Mouse (Mus musculus) embryonic stem cell, embryonic (primary cell): ENCODE results near the gene Hcn3.

Experiments
- CTCF ChIA-PET, 4 experiments: fragments of 300-600 bp in 2 of 4; fragments of 350-600 bp in 2 of 4; sonication (Branson Sonifier 250); formaldehyde crosslinking; loops; one replicate each; lab custom pipeline; 2022; ENCODE audit warnings: inconsistent platforms in 2 of 4; lab: Charles Lee
- POLR2A ChIA-PET, 4 experiments: fragments of 300-600 bp in 2 of 4; fragments of 350-600 bp in 2 of 4; sonication (Branson Sonifier 250); formaldehyde crosslinking; loops; one replicate each; lab custom pipeline; 2022; ENCODE audit warnings: antibody characterized with exemption in 4 of 4, inconsistent platforms in 1 of 4; lab: Charles Lee

Gene Hcn3

DNA sequence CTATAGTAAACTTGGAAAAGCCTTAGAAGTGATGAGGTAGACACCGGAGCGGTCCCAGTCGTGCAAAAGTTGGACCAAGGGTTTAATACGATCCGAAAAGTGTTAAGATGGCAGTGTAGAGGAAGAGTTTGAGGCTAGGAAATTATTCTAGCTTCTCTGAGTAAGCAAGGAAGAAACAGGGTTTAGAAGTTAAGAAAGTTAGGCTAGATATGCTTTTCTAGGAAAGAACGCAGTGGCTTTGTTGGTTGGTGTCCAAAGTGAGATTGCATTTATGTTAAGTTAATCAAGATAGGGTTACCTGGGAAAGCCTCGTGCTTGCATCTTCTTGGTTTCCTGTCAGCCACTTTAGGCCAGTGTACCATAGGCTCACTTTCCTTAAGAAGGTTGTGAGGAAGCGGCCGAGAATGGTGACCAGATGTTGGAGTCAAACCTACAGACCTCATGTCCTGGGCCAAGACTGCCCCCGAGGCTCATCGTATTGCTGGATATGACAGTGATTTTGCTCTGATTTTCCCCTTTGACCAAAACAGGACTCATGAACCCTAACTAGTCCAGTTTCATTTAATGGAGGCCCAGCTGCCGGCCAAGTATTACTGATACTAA, 5.4 kb upstream of the Hcn3 start:
- ChIA-PET POLR2A (interaction anchor here (0.8 to 7.1 kb wide), 23 partner anchors 8 to 289 kb away, joined by 3 to 61 read pairs (median 5); partner anchors contain the start of genes Scamp3 (in 3 of the 4), Fam189b (in 2 of the 4), Cks1b (in 1 of the 4) and Fdps (in 1 of the 4)), CTCF (interaction anchor here in 1 of 4 experiments (1.2 to 1.8 kb wide), 4 partner anchors 18 to 78 kb away, joined by 3 to 7 read pairs (median 6); partner anchors contain the start of genes Fam189b and Pklr)

DNA sequence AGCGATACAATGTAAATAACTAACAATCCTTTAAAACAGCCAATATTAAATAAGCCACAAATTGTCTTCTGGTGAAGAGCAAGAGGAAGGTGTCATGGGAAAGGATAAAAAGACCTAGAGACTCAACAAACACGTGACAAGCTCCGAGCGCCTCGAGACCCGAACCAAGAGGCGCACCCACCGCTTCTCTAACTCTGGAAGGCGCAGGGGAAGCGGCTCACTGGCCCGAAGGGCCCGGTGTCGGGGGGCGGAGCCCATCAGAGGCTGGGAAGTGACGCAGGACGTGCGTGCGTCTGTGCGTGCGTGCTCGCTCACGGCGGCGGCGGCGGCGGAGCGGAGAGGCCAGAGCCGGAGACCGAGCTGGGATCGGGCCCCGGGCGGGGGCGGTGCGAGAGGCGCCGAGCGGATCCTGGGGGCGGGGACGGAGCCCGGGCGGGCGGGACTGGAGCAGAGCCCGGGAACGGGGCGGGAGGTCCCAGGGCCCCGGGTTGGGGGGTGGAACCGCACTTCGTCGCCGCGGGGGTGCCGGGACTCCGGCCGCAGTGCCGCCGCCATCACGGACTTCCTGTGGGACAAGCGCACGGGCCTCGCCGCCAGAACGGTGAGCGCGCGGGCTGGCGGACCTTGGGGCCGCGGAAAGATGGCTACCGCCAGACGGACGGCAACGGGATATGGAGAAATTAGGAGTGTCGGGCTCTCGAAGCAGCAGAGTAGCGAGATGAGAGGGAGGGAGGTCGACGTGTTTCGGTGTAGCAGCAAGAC, 4.7 kb upstream of the Hcn3 start, which contains the start of gene Clk2:
TSS of gene Clk2 (plus strand) at position 290 of the 762 bp plus-strand sequence.
- ChIA-PET POLR2A (interaction anchor here (0.6 to 7.1 kb wide), 37 partner anchors 9 to 884 kb away, joined by 3 to 61 read pairs (median 5); partner anchors contain the start of genes Scamp3 (in 4 of the 4), Fam189b (in 3 of the 4), Fdps (in 2 of the 4) and Cks1b (in 1 of the 4)), CTCF (interaction anchor here in 1 of 4 experiments (0.9 to 1.8 kb wide), 7 partner anchors 18 to 1005 kb away, joined by 3 to 7 read pairs (median 5); partner anchors contain the start of genes Fam189b and Pklr)

DNA sequence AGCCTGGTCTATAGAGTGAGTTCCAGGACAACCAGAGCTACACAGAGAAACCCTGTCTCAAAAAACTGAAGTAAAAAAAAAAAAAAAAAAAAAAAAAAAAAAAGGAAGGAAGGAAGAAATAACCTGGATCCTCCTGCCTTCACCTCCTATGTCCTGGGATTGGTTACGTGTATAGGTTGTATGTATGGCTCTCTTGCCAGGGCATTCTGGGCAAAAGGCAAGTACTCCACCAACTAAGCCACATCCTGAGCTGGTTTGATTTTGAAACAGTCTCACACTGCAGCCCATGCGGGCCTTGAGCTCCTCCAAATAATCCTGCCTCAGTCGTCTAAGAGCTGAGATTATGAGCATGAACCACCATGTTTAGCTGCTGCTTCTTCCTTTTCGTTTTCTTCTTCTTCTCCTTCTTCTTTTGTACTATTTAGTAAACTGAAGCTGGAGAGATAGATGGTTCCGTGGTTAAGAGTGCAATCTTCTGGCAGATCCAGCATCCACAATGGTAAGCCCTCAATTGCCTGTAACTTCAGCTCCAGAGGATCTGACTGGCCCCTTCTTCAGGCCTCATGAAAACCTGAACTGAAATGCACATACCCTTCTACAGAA, 3.7 kb upstream of the Hcn3 start:
- POLR2A ChIA-PET, result interaction anchor here (0.6 to 7.1 kb wide), 34 partner anchors 10 to 932 kb away, joined by 3 to 61 read pairs (median 4); partner anchors contain the start of genes Scamp3 (in 4 of the 4), Fam189b (in 2 of the 4), Fdps (in 2 of the 4) and Cks1b (in 1 of the 4)
- CTCF ChIA-PET, result interaction anchor here in 2 of 4 experiments (0.6 to 1.8 kb wide), 9 partner anchors 19 to 1004 kb away, joined by 3 to 7 read pairs (median 5); partner anchors contain the start of genes Pklr (in 2 of the 2) and Fam189b (in 1 of the 2)

DNA sequence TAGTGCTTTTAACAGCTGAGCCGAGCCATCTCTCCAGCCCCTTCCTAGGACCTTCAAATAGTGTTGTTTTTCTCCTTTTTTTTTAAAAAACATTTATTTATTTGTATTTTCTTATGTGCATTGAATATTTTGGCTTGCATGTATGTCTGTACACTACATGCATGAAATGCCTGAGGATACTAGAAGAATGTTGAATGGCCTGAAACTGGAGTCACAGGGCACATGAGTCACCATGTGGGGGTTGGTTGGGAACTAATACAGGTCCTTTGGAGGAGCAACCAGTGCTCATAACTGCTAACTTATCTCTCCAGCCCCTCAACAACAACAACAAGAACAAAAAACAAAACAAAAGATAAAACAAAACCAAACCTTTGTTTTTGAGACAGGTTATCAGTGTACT, 3.1 kb upstream of the Hcn3 start:
- POLR2A ChIA-PET, result interaction anchor here in 3 of 4 experiments (0.6 to 7.1 kb wide), 13 partner anchors 12 to 61 kb away, joined by 3 to 61 read pairs (median 4); partner anchors contain the start of genes Scamp3 (in 3 of the 3), Fam189b (in 2 of the 3), Fdps (in 2 of the 3) and Gba (in 1 of the 3)
- CTCF ChIA-PET, result interaction anchor here in 2 of 4 experiments (0.6 to 0.9 kb wide), 2 partner anchors 27 to 52 kb away, joined by 4 to 5 read pairs; partner anchors contain the start of genes Pklr (in 1 of the 2) and Thbs3 (in 1 of the 2)

DNA sequence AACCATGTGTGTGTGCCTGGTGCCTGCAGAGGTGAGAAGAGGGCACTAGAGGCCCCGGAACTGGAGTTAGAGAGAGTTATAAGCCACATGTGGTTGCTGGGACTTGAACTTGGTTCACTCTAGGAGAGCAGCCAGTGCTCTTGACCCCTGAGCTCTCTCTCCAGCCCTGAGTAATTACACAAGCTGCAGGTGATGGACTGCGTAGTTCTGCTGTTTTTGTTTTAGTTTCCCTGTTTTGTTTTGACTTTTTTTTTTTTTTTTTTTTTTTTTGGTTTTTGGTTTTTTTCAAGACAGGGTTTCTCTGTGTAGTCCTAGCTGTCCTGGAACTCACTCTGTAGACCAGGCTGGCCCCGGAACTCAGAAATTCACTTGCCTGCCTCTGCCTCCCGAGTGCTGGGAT, 1.8 kb upstream of the Hcn3 start:
- ChIA-PET POLR2A (interaction anchor here in 3 of 4 experiments (0.6 to 7.1 kb wide), 10 partner anchors 8 to 534 kb away, joined by 3 to 61 read pairs (median 4); partner anchors contain the start of gene Scamp3 (in 1 of the 3)), CTCF (interaction anchor here in 3 of 4 experiments (0.6 to 0.7 kb wide), 4 partner anchors 14 to 1525 kb away, joined by 3 to 10 read pairs (median 6); no protein-coding TSS in a partner anchor)

DNA sequence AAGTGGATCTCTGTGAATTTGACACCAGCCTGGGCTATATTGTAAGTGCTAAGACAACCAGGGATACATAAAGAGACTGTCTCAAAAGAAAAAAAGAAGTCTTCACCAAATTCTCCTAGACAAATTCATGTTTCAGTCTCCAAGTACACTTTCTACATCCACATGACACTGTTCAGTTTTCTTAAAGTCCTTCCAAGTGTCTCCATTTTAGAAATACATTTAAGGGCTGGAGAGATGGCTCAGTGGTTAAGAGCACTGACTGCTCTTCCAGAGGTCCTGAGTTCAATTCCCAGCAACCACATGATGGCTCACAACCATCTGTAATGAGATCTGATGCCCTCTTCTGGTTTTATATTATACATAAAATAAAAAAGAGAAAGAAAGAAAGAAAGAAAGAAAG, 1.2 kb upstream of the Hcn3 start:
- ChIA-PET POLR2A (interaction anchor here in 2 of 4 experiments (0.5 to 2.4 kb wide), 10 partner anchors 13 to 211 kb away, joined by 3 to 10 read pairs (median 4); partner anchors contain the start of genes Fdps (in 2 of the 2) and Scamp3 (in 1 of the 2)), CTCF (interaction anchor here in 3 of 4 experiments (0.6 to 4.1 kb wide), 6 partner anchors 11 to 596 kb away, joined by 3 to 18 read pairs (median 8); partner anchors contain the start of genes Pklr (in 1 of the 3) and Scamp3 (in 1 of the 3))

DNA sequence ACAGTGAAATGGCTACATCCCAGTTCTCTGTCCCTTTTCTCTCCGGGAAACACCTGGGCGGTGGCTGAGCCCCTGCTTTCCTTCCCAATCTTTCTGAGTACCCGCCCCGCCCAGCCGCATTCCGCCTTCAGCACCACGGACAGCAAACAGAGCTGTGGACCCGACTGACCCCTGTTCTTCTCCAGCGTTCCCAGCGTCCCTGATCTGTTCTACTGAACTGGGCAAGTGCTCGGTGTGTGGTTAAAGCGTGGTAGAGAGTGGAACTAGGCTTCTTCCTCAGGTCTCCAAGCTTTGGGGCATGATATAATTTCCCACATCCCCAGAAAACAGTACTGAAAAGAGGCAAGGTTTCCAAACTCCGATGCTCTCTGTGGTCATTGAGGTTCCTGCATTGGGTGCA, 785 bp downstream of the Hcn3 start:
- ChIA-PET POLR2A (interaction anchor here in 3 of 4 experiments (0.6 to 2.6 kb wide), 22 partner anchors 9 to 209 kb away, joined by 3 to 17 read pairs (median 5); partner anchors contain the start of genes Scamp3 (in 3 of the 3), Rusc1 (in 2 of the 3), Dcst1 (in 1 of the 3) and Fam189b (in 1 of the 3)), CTCF (interaction anchor here (0.5 to 4.1 kb wide), 19 partner anchors 10 to 1292 kb away, joined by 3 to 18 read pairs (median 5); partner anchors contain the start of genes Fam189b (in 2 of the 4), Pklr (in 2 of the 4), Fdps (in 1 of the 4) and Gm43738 (in 1 of the 4))

DNA sequence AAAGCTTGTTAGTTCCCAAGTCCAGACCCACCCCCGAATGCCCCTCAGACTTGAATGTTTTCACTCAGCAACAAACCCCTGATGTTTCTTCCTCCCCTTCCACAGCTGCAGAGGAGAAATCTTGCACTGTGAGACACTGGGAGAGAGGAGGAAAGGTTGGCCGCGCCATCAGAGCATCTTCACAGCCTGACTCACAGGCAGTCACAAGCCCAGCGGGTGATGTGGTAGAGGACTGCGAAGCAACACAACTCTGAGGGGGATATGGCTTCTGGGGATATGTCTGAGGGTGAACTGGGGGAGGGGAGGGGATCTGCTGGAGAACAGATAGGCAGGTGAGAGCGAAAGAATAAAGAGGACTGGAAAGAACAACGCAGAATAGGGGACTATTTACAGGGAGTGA, 1.3 kb downstream of the Hcn3 start:
- CTCF ChIA-PET, result interaction anchor here in 3 of 4 experiments (1.1 to 4.1 kb wide), 9 partner anchors 12 to 90 kb away, joined by 3 to 18 read pairs (median 7); partner anchors contain the start of gene Pklr (in 2 of the 3)
- POLR2A ChIA-PET, result interaction anchor here in 2 of 4 experiments (0.6 to 2.6 kb wide), 11 partner anchors 8 to 207 kb away, joined by 3 to 7 read pairs (median 4); partner anchors contain the start of genes Rusc1 (in 2 of the 2) and Fam189b (in 1 of the 2)

DNA sequence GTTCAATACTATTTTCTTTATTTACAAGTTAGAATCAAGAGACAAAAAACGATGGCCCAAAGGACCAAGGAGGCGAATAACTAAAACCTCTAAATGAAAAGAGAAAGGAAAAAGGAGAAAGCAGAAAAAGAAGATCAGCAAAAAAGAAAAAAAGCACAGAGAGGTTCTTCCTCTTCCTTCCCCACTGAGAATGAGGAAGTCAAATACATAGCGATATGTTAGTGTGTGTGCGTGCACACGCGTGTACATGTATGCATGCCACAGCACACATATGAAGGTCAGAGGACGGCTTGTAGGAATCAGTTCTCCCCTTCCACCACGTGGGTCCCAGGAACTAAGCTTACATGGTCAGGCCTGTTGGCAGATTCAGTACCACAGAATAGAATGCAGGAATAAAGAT, 3.0 kb downstream of the Hcn3 start:
- ChIA-PET CTCF (interaction anchor here in 1 of 4 experiments (0.6 to 4.1 kb wide), 2 partner anchors 21 to 41 kb away, joined by 4 to 18 read pairs; partner anchors contain the start of gene Pklr), POLR2A (interaction anchor here in 2 of 4 experiments (0.6 to 1.3 kb wide), 5 partner anchors 13 to 61 kb away, joined by 3 to 4 read pairs (median 3); partner anchors contain the start of gene Gba (in 1 of the 2))

DNA sequence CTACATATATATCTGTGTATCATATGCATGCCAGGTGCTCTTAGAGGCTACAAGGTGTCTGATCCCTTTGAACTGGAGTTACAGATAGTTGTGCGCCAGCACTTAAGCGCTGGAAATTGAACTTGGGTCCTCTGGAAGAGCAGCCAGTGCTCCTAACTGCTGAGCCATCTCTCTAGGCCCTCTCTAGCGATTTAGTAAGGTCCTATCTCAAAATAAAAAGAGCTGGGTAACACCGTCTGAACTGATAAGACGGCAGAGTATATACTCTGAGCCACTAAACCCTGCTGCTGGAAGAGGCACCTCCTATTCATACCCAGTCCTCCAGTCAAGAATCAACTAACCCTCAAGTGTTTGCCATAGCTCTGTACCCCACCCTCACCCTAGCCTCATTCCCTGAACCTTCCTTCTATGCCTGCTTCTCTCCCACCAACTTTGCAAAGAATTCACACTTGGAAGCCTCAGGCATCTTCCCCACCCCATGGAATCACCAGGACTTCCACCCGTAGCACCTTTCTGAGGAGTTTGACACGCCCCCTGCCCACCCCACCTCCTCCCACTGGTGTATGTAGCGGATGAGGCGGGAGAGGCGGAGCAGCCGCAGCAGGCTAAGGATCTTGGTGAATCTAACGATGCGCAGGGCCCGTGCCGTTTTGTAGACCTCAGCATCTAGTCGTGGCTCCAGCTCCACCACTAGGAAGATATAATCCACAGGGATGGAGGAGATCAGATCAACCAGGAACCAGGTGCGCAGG, 7.7 kb downstream of the Hcn3 start:
- ChIA-PET POLR2A (interaction anchor here in 1 of 4 experiments (0.7 to 1.0 kb wide), 2 partner anchors 25 to 37 kb away, joined by 3 to 4 read pairs; partner anchors contain the start of gene Scamp3), CTCF (interaction anchor here in 2 of 4 experiments (0.6 to 2.2 kb wide), 3 partner anchors 16 to 687 kb away, joined by 7 to 8 read pairs (median 8); no protein-coding TSS in a partner anchor)

DNA sequence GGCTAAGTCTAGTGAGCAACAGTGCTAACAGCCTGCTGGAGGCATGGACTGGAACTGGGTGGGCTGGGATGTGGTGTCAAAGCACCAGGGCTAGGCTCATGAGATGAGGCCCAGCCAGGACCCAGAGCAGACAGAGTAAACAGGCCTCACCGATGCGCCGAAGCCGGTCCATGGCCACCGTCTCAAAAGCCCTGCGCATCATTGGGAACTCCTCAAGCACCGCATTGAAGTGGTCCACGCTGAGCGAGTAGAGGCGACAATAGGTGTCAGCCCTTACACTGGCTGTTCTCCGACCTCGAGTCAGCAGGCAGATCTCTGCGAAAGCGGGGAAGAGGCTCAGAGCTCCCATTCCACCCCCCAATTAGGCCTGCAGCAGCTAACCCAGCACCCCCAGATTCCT, 11.4 kb downstream of the Hcn3 start:
- ChIA-PET CTCF (interaction anchor here in 3 of 4 experiments (1.3 to 2.2 kb wide), 4 partner anchors 11 to 33 kb away, joined by 4 to 8 read pairs (median 6); partner anchors contain the start of genes Hcn3 (in 1 of the 3) and Pklr (in 1 of the 3)), POLR2A (interaction anchor here in 3 of 4 experiments (0.5 to 3.3 kb wide), 9 partner anchors 10 to 198 kb away, joined by 3 to 19 read pairs (median 5); partner anchors contain the start of genes Clk2 (in 2 of the 3), Ash1l (in 1 of the 3) and Pklr (in 1 of the 3))

DNA sequence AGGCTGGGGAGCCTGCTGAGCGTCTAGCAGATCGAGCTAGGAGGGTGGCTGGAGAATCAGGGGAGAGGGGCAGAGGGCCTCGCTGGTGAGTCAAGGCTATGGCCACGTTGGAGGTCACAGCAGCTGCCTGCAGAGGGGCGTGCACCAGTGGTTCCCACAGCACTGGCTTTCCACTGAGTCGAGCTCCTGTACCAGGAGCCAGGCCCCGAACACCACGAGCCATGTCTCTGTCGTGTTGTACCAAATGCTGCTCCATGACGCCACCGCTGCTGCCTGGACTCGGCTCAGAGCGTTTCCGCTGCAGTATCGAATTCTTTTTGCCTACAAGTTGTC, 12.1 kb downstream of the Hcn3 start:
- POLR2A ChIA-PET, result interaction anchor here in 3 of 4 experiments (0.5 to 3.3 kb wide), 9 partner anchors 11 to 387 kb away, joined by 3 to 19 read pairs (median 4); partner anchors contain the start of genes Hcn3 (in 1 of the 3), Pklr (in 1 of the 3) and Rusc1 (in 1 of the 3)
- CTCF ChIA-PET, result interaction anchor here in 3 of 4 experiments (0.5 to 1.6 kb wide), 6 partner anchors 12 to 130 kb away, joined by 3 to 8 read pairs (median 4); partner anchors contain the start of genes Hcn3 (in 1 of the 3) and Pklr (in 1 of the 3)

DNA sequence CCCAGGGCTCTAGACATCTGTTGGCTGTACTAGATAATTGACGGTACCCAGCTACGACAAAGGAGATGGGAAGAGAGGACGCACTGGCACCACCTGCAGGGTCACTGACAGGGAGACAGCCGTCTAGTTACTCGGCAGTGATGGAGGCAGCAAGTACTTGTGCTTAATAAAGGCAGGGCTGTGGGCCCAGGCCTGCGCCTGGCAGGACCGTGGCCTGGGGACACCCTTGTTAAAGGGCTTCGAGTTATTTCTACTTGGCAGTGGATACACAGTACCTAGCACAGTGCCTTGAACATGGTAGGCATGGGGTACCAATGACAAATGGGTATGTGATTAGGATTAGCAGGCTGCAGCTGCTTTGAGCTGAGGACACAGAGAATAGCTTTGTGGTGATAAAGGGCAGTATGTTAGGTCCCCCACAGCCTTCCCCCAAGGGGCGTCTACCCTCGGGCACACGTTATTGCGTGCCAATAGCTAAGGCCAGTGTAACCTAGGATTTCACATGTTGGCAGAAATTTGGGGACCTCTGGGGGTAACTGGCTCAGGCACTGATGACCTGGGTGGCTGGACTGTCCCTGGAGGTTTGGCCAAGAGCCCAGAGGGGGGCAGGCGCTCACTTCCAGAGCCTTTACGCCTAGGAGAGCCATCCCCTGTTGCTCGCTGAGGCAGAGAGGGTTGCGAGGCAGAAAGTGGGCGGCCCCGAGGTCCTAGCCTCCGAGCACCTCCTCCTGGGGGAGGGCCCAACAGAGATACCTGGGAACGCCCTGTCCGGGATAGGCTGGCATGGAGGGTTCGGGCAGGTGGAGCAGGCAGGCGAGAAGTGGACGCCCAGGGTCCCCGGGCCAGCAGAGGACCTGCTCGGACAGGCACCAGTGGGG, 12.7 kb downstream of the Hcn3 start:
- ChIA-PET CTCF (interaction anchor here (0.5 to 2.1 kb wide), 9 partner anchors 10 to 130 kb away, joined by 3 to 8 read pairs (median 4); partner anchors contain the start of genes Hcn3 (in 2 of the 4) and Pklr (in 2 of the 4)), POLR2A (interaction anchor here in 2 of 4 experiments (0.6 to 3.3 kb wide), 12 partner anchors 10 to 896 kb away, joined by 3 to 19 read pairs (median 4); partner anchors contain the start of genes Hcn3 (in 1 of the 2), Pklr (in 1 of the 2), Rusc1 (in 1 of the 2) and Scamp3 (in 1 of the 2))

DNA sequence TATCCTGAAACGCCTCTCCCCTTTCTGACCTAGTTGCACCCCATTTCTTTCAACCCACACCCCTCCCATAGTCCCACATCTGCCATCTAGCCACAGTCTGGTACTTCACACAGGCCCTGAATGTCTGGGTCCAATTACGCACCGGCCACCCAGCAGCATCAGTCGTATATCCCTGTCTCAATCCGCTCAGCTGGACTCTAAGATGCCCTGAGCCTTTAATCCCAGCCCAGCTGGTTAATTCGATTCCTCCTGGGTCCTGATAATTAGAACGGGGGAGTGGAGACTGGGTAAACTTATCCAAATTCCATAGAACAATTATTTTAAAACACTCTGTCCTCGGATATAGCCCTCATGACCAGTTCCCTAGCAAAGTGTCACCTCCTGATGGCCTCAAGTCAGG, 14.4 kb downstream of the Hcn3 start:
- ChIA-PET CTCF (interaction anchor here in 2 of 4 experiments (1.8 to 2.3 kb wide), 3 partner anchors 9 to 14 kb away, joined by 5 to 10 read pairs (median 8); partner anchors contain the start of genes Hcn3 (in 2 of the 2) and Pklr (in 1 of the 2)), POLR2A (interaction anchor here in 3 of 4 experiments (0.6 to 3.3 kb wide), 5 partner anchors 8 to 101 kb away, joined by 3 to 19 read pairs (median 4); partner anchors contain the start of genes Pklr (in 2 of the 3) and Clk2 (in 1 of the 3))
